Mouse (Mus musculus): ENCODE results near the gene Wsb2. TPM values are rescaled to one million over a fixed set of nuclear protein-coding genes. Genes with fewer than 3 reads are reported as not detected.
A peak's percentile ranks its signal among the peaks of the same experiment; 100 is the strongest.

The Wsb2 gene
- polyA plus RNA-seq, 1 experiment: 0.45 TPM

- Histone ChIP-seq H3K9me3 (ENCODE audit: control insufficient read depth, low read length) (no peaks in the 10 kb centered on the region), H3K4me1 (ENCODE audit: control insufficient read depth) (no peaks in the 10 kb centered on the region; the same call in 1 of the 2 replicates), H3K27me3 (ENCODE audit: control insufficient read depth) (peaks cover 70% of the 10 kb centered on the region), H3K36me3 (ENCODE audit: control insufficient read depth) (no peaks in the 10 kb centered on the region), H3K4me3 (replicated peaks) (peak within 1 kb of the TSS; percentile 36)
- TF ChIP-seq TAL1 (IDR thresholded peaks at IDR 0.05; ENCODE audit: low read length): no peak
- TF ChIP-seq GATA1 (IDR thresholded peaks at IDR 0.05; ENCODE audit: low read length): no peak
These were observed 56.7 kb downstream of the Wsb2 start, which contains the start of gene Ksr2 for GRCm38 (mm10) chr5:117413507-117414501. Gene Ksr2 (plus strand): TSS chr5:117414000.

GRCm38 (mm10) chr5:117414611-117415010 is 57.5 kb downstream of the Wsb2 start:
- Histone ChIP-seq H3K4me3 (replicated peaks) (no peak overlapping the region), H3K4me1 (ENCODE audit: control insufficient read depth) (no peaks in the 10 kb centered on the region; the same call in 1 of the 2 replicates), H3K27me3 (ENCODE audit: control insufficient read depth) (peaks cover 63% of the 10 kb centered on the region), H3K36me3 (ENCODE audit: control insufficient read depth) (no peaks in the 10 kb centered on the region), H3K9me3 (ENCODE audit: control insufficient read depth, low read length) (no peaks in the 10 kb centered on the region)
- TF ChIP-seq GATA1 (IDR thresholded peaks at IDR 0.05; ENCODE audit: low read length) (no peak), TAL1 (IDR thresholded peaks at IDR 0.05; ENCODE audit: low read length) (no peak)

- TF ChIP-seq TAL1 (IDR thresholded peaks at IDR 0.05; ENCODE audit: low read length) (no peak), GATA1 (IDR thresholded peaks at IDR 0.05; ENCODE audit: low read length) (no peak)
- no peak overlapping the region for H3K4me3 ChIP-seq (replicated peaks)
- H3K36me3 ChIP-seq (ENCODE audit: control insufficient read depth): no peaks in the 10 kb centered on the region
- H3K27me3 ChIP-seq (ENCODE audit: control insufficient read depth): peaks cover 60% of the 10 kb centered on the region
- H3K4me1 ChIP-seq (ENCODE audit: control insufficient read depth): no peaks in the 10 kb centered on the region; the same call in 1 of the 2 replicates
- no peaks in the 10 kb centered on the region for H3K9me3 ChIP-seq (ENCODE audit: control insufficient read depth, low read length)
These were observed 58.2 kb downstream of the Wsb2 start for GRCm38 (mm10) chr5:117415011-117415912.

GRCm38 (mm10) chr5:117417442-117417841 is 60.3 kb downstream of the Wsb2 start:
- H3K4me1 ChIP-seq (ENCODE audit: control insufficient read depth): no peaks in the 10 kb centered on the region; the same call in 1 of the 2 replicates
- no peaks in the 10 kb centered on the region for H3K9me3 ChIP-seq (ENCODE audit: control insufficient read depth, low read length)
- no peak overlapping the region for H3K4me3 ChIP-seq (replicated peaks)
- H3K27me3 ChIP-seq (ENCODE audit: control insufficient read depth): peaks cover 46% of the 10 kb centered on the region
- no peak for TF ChIP-seq TAL1 (IDR thresholded peaks at IDR 0.05; ENCODE audit: low read length)
- no peak for TF ChIP-seq GATA1 (IDR thresholded peaks at IDR 0.05; ENCODE audit: low read length)
- H3K36me3 ChIP-seq (ENCODE audit: control insufficient read depth): no peaks in the 10 kb centered on the region

Other genes with a start within 250 kb of the Wsb2 start
- 8.0 and 8.8 TPM in 2 replicates for gene Suds3, start 241.2 kb upstream of the Wsb2 start, polyA plus RNA-seq (2012)
- 5.1 and 5.4 TPM in 2 replicates for gene Taok3, start 237.2 kb upstream of the Wsb2 start, polyA plus RNA-seq (2012)
- gene Pebp1, start 69.7 kb upstream of the Wsb2 start, polyA plus RNA-seq (2012): 28.3 and 38.5 TPM in 2 replicates
- gene Vsig10, start 38.2 kb upstream of the Wsb2 start, polyA plus RNA-seq (2012): not detected in 2 replicates
- gene Rfc5, start 31.7 kb downstream of the Wsb2 start, polyA plus RNA-seq (2012): 5.0 and 5.2 TPM in 2 replicates
- gene Ksr2, start 56.7 kb downstream of the Wsb2 start, polyA plus RNA-seq (2012): under 0.01 TPM in 1 of 2 replicates, not detected in the other

Measured in erythroblast, embryonic 14.5 days (primary cell).